Comparison of ENCODE assay signal across 8 mouse cellular contexts in genomic region chr11:80382626-80383018, GRCm38 (mm10). TPM values are rescaled to one million over a fixed set of nuclear protein-coding genes. Genes with fewer than 3 reads are reported as not detected.
DNase-seq lines count a peak whose midpoint lies in the region; ATAC-seq and TF ChIP-seq lines count a peak whose summit lies in the region.

No protein-coding gene starts in this region.

- TF ChIP-seq POLR2A in MEL (IDR thresholded peaks at IDR 0.05; ENCODE audit: control insufficient read depth in 1 of 2, insufficient read depth in 1 of 2, low read depth in 1 of 2, low read length in 2 of 2, poor library complexity in 1 of 2): no peak
- no peak for TF ChIP-seq POLR2A in olfactory bulb, adult 2 months (IDR thresholded peaks at IDR 0.05; ENCODE audit: insufficient read depth, low read depth, low read length)

- no peaks in the 10 kb centered on the region for H3K27me3 ChIP-seq in kidney, postnatal 0 days (ENCODE audit: insufficient read depth, low read length)
- no peaks in the 10 kb centered on the region for H3K27me3 ChIP-seq in MEL (ENCODE audit: control insufficient read depth in 1 of 2, insufficient read depth in 2 of 2, low read length in 2 of 2)
- H3K27me3 ChIP-seq in embryonic facial prominence, embryonic 11.5 days (ENCODE audit: control insufficient read depth, insufficient read depth, low read length): no peaks in the 10 kb centered on the region
- H3K27me3 ChIP-seq in liver, embryonic 14.5 days (ENCODE audit: control insufficient read depth, insufficient read depth, low read length): no peaks in the 10 kb centered on the region

- peaks cover 15% of the 10 kb centered on the region; the same call in 1 of the 2 replicates for H3K4me1 ChIP-seq in kidney, postnatal 0 days (replicated peaks; ENCODE audit: insufficient read depth, low read length)
- H3K4me1 ChIP-seq in MEL (ENCODE audit: control insufficient read depth in 1 of 2, insufficient read depth in 2 of 2, low read length in 2 of 2): peaks cover 11 to 15% of the 10 kb centered on the region in 2 experiments
- H3K4me1 ChIP-seq in embryonic facial prominence, embryonic 11.5 days (ENCODE audit: control insufficient read depth, insufficient read depth, low read length): 0 out of 2 replicates have a peak, but pooled peaks cover 3% of the 10 kb centered on the region
- H3K4me1 ChIP-seq in liver, embryonic 14.5 days (replicated peaks; ENCODE audit: control insufficient read depth in 2 of 2, insufficient read depth in 2 of 2, low read length in 1 of 2): peaks cover 14 to 18% of the 10 kb centered on the region in 2 experiments
- no peaks in the 10 kb centered on the region for H3K4me1 ChIP-seq in olfactory bulb, adult 2 months (ENCODE audit: control insufficient read depth, insufficient read depth, low read length)

- peaks cover 48% of the 10 kb centered on the region for H3K79me2 ChIP-seq in MEL (ENCODE audit: control insufficient read depth, insufficient read depth, low read length, poor library complexity)

- no peaks in the 10 kb centered on the region for H3K9me3 ChIP-seq in kidney, postnatal 0 days (replicated peaks; ENCODE audit: low read length)
- no peaks in the 10 kb centered on the region for H3K9me3 ChIP-seq in MEL (replicated peaks; ENCODE audit: insufficient read depth, low read length)
- no peaks in the 10 kb centered on the region for H3K9me3 ChIP-seq in embryonic facial prominence, embryonic 11.5 days (replicated peaks; ENCODE audit: control insufficient read depth, low read length)
- H3K9me3 ChIP-seq in liver, embryonic 14.5 days (ENCODE audit: control insufficient read depth, low read length): no peaks in the 10 kb centered on the region

- peak; percentile 67 for DNase-seq in kidney, postnatal 0 days (ENCODE audit: low spot score)
- no peak for DNase-seq in kidney, postnatal 14 days
- DNase-seq in MEL (ENCODE audit: low read depth, low spot score): peak; percentile 91
- DNase-seq in embryonic facial prominence, embryonic 11.5 days (ENCODE audit: low spot score): peak; percentile 31
- DNase-seq in heart, postnatal 4 days: peak; percentile 37
- peak; percentile 42 to 61 (median 50) for DNase-seq in liver, embryonic 14.5 days (ENCODE audit: low read depth in 3 of 3, low spot score in 3 of 3)
- no peak for DNase-seq in natural killer cell, adult 2 months (ENCODE audit: low spot score in 2 of 2)

- WGBS in kidney, postnatal 0 days: 4% methylated on average over 12 of the region's 12 CpGs
- WGBS in embryonic facial prominence, embryonic 11.5 days: 7% methylated on average over 12 of the region's 12 CpGs
- under 1% methylated on average over 12 of the region's 12 CpGs for WGBS in liver, embryonic 14.5 days (ENCODE audit: insufficient replicate concordance)
- 2% methylated on average over 12 of the region's 12 CpGs for WGBS in olfactory bulb, adult 2 months

- no peak for TF ChIP-seq RAD21 in MEL (IDR thresholded peaks at IDR 0.05; ENCODE audit: low read depth, low read length)

- peak overlapping the region; percentile 87 for H3K9ac ChIP-seq in kidney, postnatal 0 days (ENCODE audit: low read depth, low read length)
- peak overlapping the region; percentile 88 for H3K9ac ChIP-seq in MEL (ENCODE audit: control insufficient read depth, low read depth, low read length, poor library complexity, severe bottlenecking)
- H3K9ac ChIP-seq in embryonic facial prominence, embryonic 11.5 days (replicated peaks; ENCODE audit: low read length): peak overlapping the region; percentile 53
- peak overlapping the region; percentile 95 for H3K9ac ChIP-seq in liver, embryonic 14.5 days (replicated peaks)

- H3K27ac ChIP-seq in kidney, postnatal 0 days: peak overlapping the region; percentile 90
- H3K27ac ChIP-seq in MEL (ENCODE audit: control insufficient read depth, low read depth, low read length): peak overlapping the region; percentile 98
- no peak overlapping the region; the same call in 1 of the 2 replicates for H3K27ac ChIP-seq in embryonic facial prominence, embryonic 11.5 days (replicated peaks; ENCODE audit: low read depth, low read length)
- peak overlapping the region; percentile 96 for H3K27ac ChIP-seq in liver, embryonic 14.5 days
- H3K27ac ChIP-seq in olfactory bulb, adult 2 months (ENCODE audit: insufficient read depth, low read depth, low read length): peak overlapping the region; percentile 91

- peaks cover 3% of the 10 kb centered on the region; the same call in 1 of the 2 replicates for H3K36me3 ChIP-seq in kidney, postnatal 0 days (ENCODE audit: insufficient read depth, low read length)
- peaks cover 28 to 29% of the 10 kb centered on the region in 2 experiments for H3K36me3 ChIP-seq in MEL (ENCODE audit: control insufficient read depth in 1 of 2, insufficient read depth in 2 of 2, low read length in 2 of 2)
- H3K36me3 ChIP-seq in embryonic facial prominence, embryonic 11.5 days (replicated peaks; ENCODE audit: control insufficient read depth, insufficient read depth, low read depth, low read length): no peaks in the 10 kb centered on the region; the same call in 1 of the 2 replicates
- H3K36me3 ChIP-seq in liver, embryonic 14.5 days (replicated peaks; ENCODE audit: control insufficient read depth, insufficient read depth, low read depth): peaks cover 29% of the 10 kb centered on the region

- H3K4me3 ChIP-seq in kidney, postnatal 0 days (replicated peaks; ENCODE audit: low read depth, low read length): peak overlapping the region; percentile 80
- H3K4me3 ChIP-seq in MEL (ENCODE audit: control insufficient read depth in 1 of 2, insufficient read depth in 1 of 2, low read depth in 2 of 2, low read length in 2 of 2): peak overlapping the region; percentile 75 to 85
- H3K4me3 ChIP-seq in embryonic facial prominence, embryonic 11.5 days (ENCODE audit: low read depth, low read length): peak overlapping the region; percentile 82
- H3K4me3 ChIP-seq in liver, embryonic 14.5 days (ENCODE audit: insufficient read depth in 1 of 2, low read depth in 2 of 2, low read length in 2 of 2): peak overlapping the region; percentile 95 to 99
- peak overlapping the region; percentile 88 for H3K4me3 ChIP-seq in olfactory bulb, adult 2 months (ENCODE audit: insufficient read depth, low read depth, low read length)

- TF ChIP-seq CTCF in kidney, postnatal 0 days (IDR thresholded peaks at IDR 0.05; ENCODE audit: low read depth): no peak
- no peak for TF ChIP-seq CTCF in MEL (IDR thresholded peaks at IDR 0.05 in 2 of 3, conservative IDR thresholded peaks at IDR 0.05 in 1 of 3; ENCODE audit: control insufficient read depth in 1 of 3, insufficient read depth in 1 of 3, low read depth in 2 of 3, low read length in 3 of 3, poor library complexity in 1 of 3, severe bottlenecking in 1 of 3)
- no peak for TF ChIP-seq CTCF in liver, embryonic 14.5 days (IDR thresholded peaks at IDR 0.05; ENCODE audit: low read depth)
- TF ChIP-seq CTCF in olfactory bulb, adult 2 months (IDR thresholded peaks at IDR 0.05; ENCODE audit: insufficient read depth, low read depth, low read length): no peak

- peak; percentile 17 for ATAC-seq in kidney, postnatal 0 days (replicated peaks; ENCODE audit: low FRiP score, low read depth)
- ATAC-seq in embryonic facial prominence, embryonic 11.5 days (replicated peaks; ENCODE audit: insufficient number of reproducible peaks, low FRiP score, low TSS enrichment, low read depth): no peak
- peak; percentile 36 for ATAC-seq in liver, embryonic 14.5 days (ENCODE audit: insufficient read depth)

- H3K4me2 ChIP-seq in kidney, postnatal 0 days (ENCODE audit: low read length): peak overlapping the region; percentile 58
- peak overlapping the region; percentile 46 for H3K4me2 ChIP-seq in embryonic facial prominence, embryonic 11.5 days (ENCODE audit: low read depth, low read length)
- H3K4me2 ChIP-seq in liver, embryonic 14.5 days (ENCODE audit: low read depth): peak overlapping the region; percentile 70

- peak; percentile 59 to 71; a peak in 3 of 4 replicates for TF ChIP-seq EP300 in MEL (IDR thresholded peaks at IDR 0.05; ENCODE audit: low read depth in 1 of 2, low read length in 2 of 2)
- no peak for TF ChIP-seq EP300 in liver, embryonic 14.5 days (IDR thresholded peaks at IDR 0.05; ENCODE audit: low read depth)

RNA-seq across cellular contexts. Expression of gene Zfp207, which starts 0.5 kb away (rescaled TPM):
- polyA plus RNA-seq in kidney, postnatal 0 days (2015; fragmentation: Nextera tagmentation; extraction: Ambion mirVana): 199 and 201 TPM in 2 replicates
- total RNA-seq in MEL (2012; rRNA removed): 143 and 150 TPM in 2 replicates
- 100 to 1,000 TPM; 186 to 347 TPM for polyA plus RNA-seq in MEL (2012; ENCODE audit: insufficient read depth in 1 of 2, insufficient read length in 2 of 2, low read depth in 1 of 2, low replicate concordance in 2 of 2, missing spikeins in 1 of 2)
- polyA plus RNA-seq in embryonic facial prominence, embryonic 11.5 days (2014; fragmentation: Nextera tagmentation; extraction: Ambion mirVana): 370 and 383 TPM in 2 replicates
- total RNA-seq in heart, postnatal 4 days (2021): 100 to 1,000 TPM; 101 to 112 TPM
- polyA plus RNA-seq in liver, embryonic 14.5 days (2012; rRNA removed): 65.7 and 79.3 TPM in 2 replicates
- 106 and 109 TPM in 2 replicates for polyA plus RNA-seq in liver, embryonic 14.5 days (2014; fragmentation: Nextera tagmentation; extraction: Ambion mirVana)
- 162 and 401 TPM in 2 replicates for polyA plus RNA-seq in olfactory bulb, adult 2 months (2012; ENCODE audit: insufficient read depth, insufficient read length, low replicate concordance, missing spikeins)

RNA-seq across cellular contexts. Expression of gene 5730455P16Rik, which starts 4.8 kb away (rescaled TPM):
- polyA plus RNA-seq in kidney, postnatal 0 days (2015; fragmentation: Nextera tagmentation; extraction: Ambion mirVana): 17.1 and 18.2 TPM in 2 replicates
- total RNA-seq in MEL (2012; rRNA removed): 9.4 and 10.1 TPM in 2 replicates
- 1 to 10 TPM in 1 of 2 experiments, not detected in 1; 9.5 TPM for polyA plus RNA-seq in MEL (2012; ENCODE audit: insufficient read depth in 1 of 2, insufficient read length in 2 of 2, low read depth in 1 of 2, low replicate concordance in 2 of 2, missing spikeins in 1 of 2)
- polyA plus RNA-seq in embryonic facial prominence, embryonic 11.5 days (2014; fragmentation: Nextera tagmentation; extraction: Ambion mirVana): 20.7 and 23.5 TPM in 2 replicates
- 10 to 100 TPM; 15.2 to 17.5 TPM for total RNA-seq in heart, postnatal 4 days (2021)
- 1.6 and 2.4 TPM in 2 replicates for polyA plus RNA-seq in liver, embryonic 14.5 days (2012; rRNA removed)
- 5.0 and 5.1 TPM in 2 replicates for polyA plus RNA-seq in liver, embryonic 14.5 days (2014; fragmentation: Nextera tagmentation; extraction: Ambion mirVana)
- polyA plus RNA-seq in olfactory bulb, adult 2 months (2012; ENCODE audit: insufficient read depth, insufficient read length, low replicate concordance, missing spikeins): not detected in 2 replicates

RNA-seq across cellular contexts. Expression of gene Psmd11, which starts 45.8 kb away (rescaled TPM):
- 249 and 281 TPM in 2 replicates for polyA plus RNA-seq in kidney, postnatal 0 days (2015; fragmentation: Nextera tagmentation; extraction: Ambion mirVana)
- total RNA-seq in MEL (2012; rRNA removed): 110 and 153 TPM in 2 replicates
- polyA plus RNA-seq in MEL (2012; ENCODE audit: insufficient read depth in 1 of 2, insufficient read length in 2 of 2, low read depth in 1 of 2, low replicate concordance in 2 of 2, missing spikeins in 1 of 2): 100 to 1,000 TPM; 184 to 324 TPM
- 333 and 348 TPM in 2 replicates for polyA plus RNA-seq in embryonic facial prominence, embryonic 11.5 days (2014; fragmentation: Nextera tagmentation; extraction: Ambion mirVana)
- total RNA-seq in heart, postnatal 4 days (2021): 100 to 1,000 TPM; 104 to 111 TPM
- 35.6 and 56.8 TPM in 2 replicates for polyA plus RNA-seq in liver, embryonic 14.5 days (2012; rRNA removed)
- polyA plus RNA-seq in liver, embryonic 14.5 days (2014; fragmentation: Nextera tagmentation; extraction: Ambion mirVana): 152 and 155 TPM in 2 replicates
- not detected in 2 replicates for polyA plus RNA-seq in olfactory bulb, adult 2 months (2012; ENCODE audit: insufficient read depth, insufficient read length, low replicate concordance, missing spikeins)

Comparison
In these comparisons a context has a peak if more than half of its experiments do, and no peak if none do; other contexts are left out.
1. DNase-seq: peak in kidney, postnatal 0 days (single experiment), MEL (single experiment), embryonic facial prominence, embryonic 11.5 days (single experiment), heart, postnatal 4 days (single experiment) and liver, embryonic 14.5 days (3 of 3); none in kidney, postnatal 14 days (single experiment) and natural killer cell, adult 2 months (0 of 2).
2. Peak in every context shown above with its lines, with median percentiles within 50 percentile points of each other: H3K4me2 ChIP-seq, H3K4me3 ChIP-seq and H3K9ac ChIP-seq.